Comparison of ENCODE assay signal across 8 mouse cellular contexts in the genomic region with DNA sequence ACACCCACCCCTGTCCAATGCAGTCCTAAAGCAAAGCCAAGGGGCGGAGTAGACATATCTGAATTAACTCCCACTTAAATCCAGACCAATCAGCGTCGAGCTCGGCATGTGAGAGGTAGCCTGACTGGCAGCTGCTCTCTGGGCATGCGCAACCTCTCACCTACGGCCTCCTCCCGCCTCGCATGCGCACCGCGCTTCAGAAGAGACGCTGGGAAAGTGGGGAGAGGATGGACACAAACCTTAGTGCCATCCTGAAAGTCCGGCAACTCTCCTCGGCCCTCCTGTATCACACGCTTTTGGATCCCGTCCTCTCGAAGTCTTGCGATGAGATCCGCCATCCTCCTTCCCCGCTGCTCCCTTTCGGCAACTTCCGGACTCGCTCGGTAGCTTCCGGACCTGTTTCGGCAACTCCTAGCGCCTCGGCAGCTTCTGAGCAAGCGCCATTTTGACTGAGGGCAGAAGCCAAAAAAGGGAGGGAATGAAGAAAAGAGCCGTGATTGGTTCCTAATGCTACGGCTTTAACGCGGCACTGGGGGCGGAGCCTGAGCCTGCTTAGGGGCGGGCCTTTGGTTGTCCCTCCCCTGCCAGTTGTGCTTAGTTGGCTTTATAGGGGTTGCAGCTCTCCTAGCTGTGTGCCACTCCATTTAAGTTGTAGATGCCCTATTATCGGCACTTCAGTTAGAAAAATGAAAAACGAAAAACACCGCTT. TPM values are rescaled to one million over a fixed set of nuclear protein-coding genes. Genes with fewer than 3 reads are reported as not detected.
A peak's percentile ranks its signal among the peaks of the same experiment; 100 is the strongest.
DNase-seq lines count a peak whose midpoint lies in the region; ATAC-seq and TF ChIP-seq lines count a peak whose summit lies in the region.

No protein-coding gene starts in this region.

- H3K9ac ChIP-seq in hindbrain, embryonic 13.5 days: peak overlapping the region; percentile 72

- 4% methylated on average over 38 of the region's 38 CpGs for WGBS in hindbrain, embryonic 13.5 days

- peak overlapping the region; percentile 46 for H3K4me2 ChIP-seq in hindbrain, embryonic 13.5 days

- H3K27me3 ChIP-seq in Patski: no peaks in the 10 kb centered on the region
- no peaks in the 10 kb centered on the region for H3K27me3 ChIP-seq in hindbrain, embryonic 13.5 days

- H3K4me1 ChIP-seq in hindbrain, embryonic 13.5 days (replicated peaks): peaks cover 13% of the 10 kb centered on the region

- POLR2A ChIA-PET in Patski (lab: Charles Lee): interaction anchor here (0.8 to 1.2 kb wide), 6 partner anchors 13 to 95 kb away, joined by 3 to 5 read pairs (median 4); partner anchors contain the start of gene Pitpnm1

- peak; percentile 82 for ATAC-seq in Patski
- ATAC-seq in hindbrain, embryonic 13.5 days (ENCODE audit: low FRiP score): peak; percentile 84

- no peaks in the 10 kb centered on the region for H3K9me3 ChIP-seq in hindbrain, embryonic 13.5 days

- CTCF ChIA-PET in Patski (lab: Charles Lee): interaction anchor here (0.8 to 2.4 kb wide), 5 partner anchors 8 to 107 kb away, joined by 3 to 11 read pairs (median 4); partner anchors contain the start of gene Pitpnm1

- peak overlapping the region; percentile 89 for H3K27ac ChIP-seq in hindbrain, embryonic 13.5 days

- peak overlapping the region; percentile 50 for H3K4me3 ChIP-seq in hindbrain, embryonic 13.5 days

- TF ChIP-seq CTCF in Patski (IDR thresholded peaks at IDR 0.05): no peak

- peaks cover 23% of the 10 kb centered on the region for H3K36me3 ChIP-seq in hindbrain, embryonic 13.5 days

- in situ Hi-C loops in Patski (cut with MboI; ENCODE audit: low pct_unique_long_range_greater_than_20kb): loop anchor here (5.0 kb wide), 1 partner anchor 81 kb away; the partner anchor contains the start of gene Rad9a

- DNase-seq in Patski (ENCODE audit: low read depth, low spot score): peak; percentile 90
- peak; percentile 99 to 100 for DNase-seq in cerebellum, postnatal 14 days
- DNase-seq in frontal cortex, postnatal 14 days (ENCODE audit: low spot score in 2 of 2): peak; percentile 96 to 97
- DNase-seq in layer of hippocampus, postnatal 25 days (ENCODE audit: extremely low spot score in 1 of 2, low spot score in 1 of 2): peak; percentile 96 to 98
- peak; percentile 100 for DNase-seq in lung, postnatal 25 days (ENCODE audit: low spot score)
- DNase-seq in retina, embryonic 14.5 days (ENCODE audit: low spot score): peak; percentile 99
- peak; percentile 99 for DNase-seq in thymus, postnatal 4 days

RNA-seq across cellular contexts. Expression of gene Aip, which starts 4.4 kb away (rescaled TPM):
- 149 TPM for polyA plus RNA-seq in Patski (2021)
- 90.3 and 91.7 TPM in 2 replicates for polyA plus RNA-seq in hindbrain, embryonic 13.5 days (2015; fragmentation: Nextera tagmentation; extraction: Ambion mirVana)
- 100 to 1,000 TPM; 102 to 127 TPM for total RNA-seq in layer of hippocampus, postnatal 25 days (2021)

RNA-seq across cellular contexts. Expression of gene Gpr152, which starts 18.3 kb away (rescaled TPM):
- polyA plus RNA-seq in Patski (2021): not detected
- not detected in 2 replicates for polyA plus RNA-seq in hindbrain, embryonic 13.5 days (2015; fragmentation: Nextera tagmentation; extraction: Ambion mirVana)
- total RNA-seq in layer of hippocampus, postnatal 25 days (2021): not detected

RNA-seq across cellular contexts. Expression of gene Pitpnm1, which starts 21.5 kb away (rescaled TPM):
- 109 TPM for polyA plus RNA-seq in Patski (2021)
- polyA plus RNA-seq in hindbrain, embryonic 13.5 days (2015; fragmentation: Nextera tagmentation; extraction: Ambion mirVana): 43.3 and 48.5 TPM in 2 replicates
- total RNA-seq in layer of hippocampus, postnatal 25 days (2021): 100 to 1,000 TPM; 176 to 181 TPM

RNA-seq across cellular contexts. Expression of gene Cabp4, which starts 22.6 kb away (rescaled TPM):
- polyA plus RNA-seq in Patski (2021): 0.17 TPM
- 0.29 and 0.30 TPM in 2 replicates for polyA plus RNA-seq in hindbrain, embryonic 13.5 days (2015; fragmentation: Nextera tagmentation; extraction: Ambion mirVana)
- under 1 TPM in 1 of 2 experiments, not detected in 1; 0.20 TPM for total RNA-seq in layer of hippocampus, postnatal 25 days (2021)

RNA-seq across cellular contexts. Expression of gene Cdk2ap2, which starts 24.3 kb away (rescaled TPM):
- polyA plus RNA-seq in Patski (2021): 93.8 TPM
- 79.8 and 81.0 TPM in 2 replicates for polyA plus RNA-seq in hindbrain, embryonic 13.5 days (2015; fragmentation: Nextera tagmentation; extraction: Ambion mirVana)
- 10 to 100 TPM; 28.9 to 37.6 TPM for total RNA-seq in layer of hippocampus, postnatal 25 days (2021)

Comparison
In these comparisons a context has a peak if more than half of its experiments do, and no peak if none do; other contexts are left out.
1. Peak in every context shown above with its lines: DNase-seq, ATAC-seq, H3K4me3 ChIP-seq and H3K27ac ChIP-seq.